Mouse (Mus musculus): ENCODE results near the gene Nprl3.
"Not testable (repeated sequence)": the region's sequence is repeated elsewhere in the genome, so short reads cannot be mapped to it uniquely, and the experiment has no call there.

Gene Nprl3

GRCm38 (mm10) chr11:32284582-32284981 lies 17.1 kb upstream of the Nprl3 start:
- not testable (repeated sequence) for DNase-seq (ENCODE audit: low read depth, low spot score)

- DNase-seq (ENCODE audit: low read depth, low spot score) = not testable (repeated sequence)
Observed at GRCm38 (mm10) chr11:32283091-32283777, 15.7 kb upstream of the Nprl3 start, which contains the start of gene Hba-a1. Gene Hba-a1, plus strand, starts transcription at chr11:32283511.

GRCm38 (mm10) chr11:32281416-32282144 lies 14.1 kb upstream of the Nprl3 start:
- no peak for DNase-seq (ENCODE audit: low read depth, low spot score)

GRCm38 (mm10) chr11:32280646-32281045 lies 13.1 kb upstream of the Nprl3 start:
- no peak for DNase-seq (ENCODE audit: low read depth, low spot score)

GRCm38 (mm10) chr11:32278458-32278957 lies 11.0 kb upstream of the Nprl3 start:
- no peak for DNase-seq (ENCODE audit: low read depth, low spot score)

GRCm38 (mm10) chr11:32277736-32278457 lies 10.4 kb upstream of the Nprl3 start:
- no peak for DNase-seq (ENCODE audit: low read depth, low spot score)

- DNase-seq (ENCODE audit: low read depth, low spot score) = no peak
Observed at GRCm38 (mm10) chr11:32276347-32276746, 8.8 kb upstream of the Nprl3 start, which contains the start of gene Hba-x. Gene Hba-x, plus strand, starts transcription at chr11:32276400.

GRCm38 (mm10) chr11:32271178-32271577 lies 3.7 kb upstream of the Nprl3 start:
- no peak for DNase-seq (ENCODE audit: low read depth, low spot score)

GRCm38 (mm10) chr11:32268952-32269351 lies 1.4 kb upstream of the Nprl3 start:
- no peak for DNase-seq (ENCODE audit: low read depth, low spot score)

GRCm38 (mm10) chr11:32267964-32268363 lies 457 bp upstream of the Nprl3 start:
- no peak for DNase-seq (ENCODE audit: low read depth, low spot score)

GRCm38 (mm10) chr11:32266776-32267175 lies 731 bp downstream of the Nprl3 start:
- DNase-seq (ENCODE audit: low read depth, low spot score) = no peak

GRCm38 (mm10) chr11:32266194-32266593 lies 1.3 kb downstream of the Nprl3 start:
- DNase-seq (ENCODE audit: low read depth, low spot score) = no peak

- DNase-seq (ENCODE audit: low read depth, low spot score) = no peak
Observed at GRCm38 (mm10) chr11:32265117-32265738, 2.3 kb downstream of the Nprl3 start.

GRCm38 (mm10) chr11:32262674-32263415 lies 4.7 kb downstream of the Nprl3 start:
- DNase-seq (ENCODE audit: low read depth, low spot score) = no peak

GRCm38 (mm10) chr11:32256566-32256965 lies 10.9 kb downstream of the Nprl3 start:
- DNase-seq (ENCODE audit: low read depth, low spot score) = no peak

- no peak for DNase-seq (ENCODE audit: low read depth, low spot score)
Observed at GRCm38 (mm10) chr11:32256146-32256545, 11.4 kb downstream of the Nprl3 start.

GRCm38 (mm10) chr11:32253121-32253520 lies 14.4 kb downstream of the Nprl3 start:
- DNase-seq (ENCODE audit: low read depth, low spot score) = no peak

- no peak for DNase-seq (ENCODE audit: low read depth, low spot score)
Observed at GRCm38 (mm10) chr11:32250880-32251763, 16.4 kb downstream of the Nprl3 start.

GRCm38 (mm10) chr11:32248350-32248749 lies 19.2 kb downstream of the Nprl3 start:
- no peak for DNase-seq (ENCODE audit: low read depth, low spot score)

GRCm38 (mm10) chr11:32247068-32247467 lies 20.4 kb downstream of the Nprl3 start:
- no peak for DNase-seq (ENCODE audit: low read depth, low spot score)
